Mouse (Mus musculus) midbrain, embryonic 16.5 days (tissue): ENCODE measurements around the gene Plekhh1. TPM values are rescaled to one million over a fixed set of nuclear protein-coding genes. Genes with fewer than 3 reads are reported as not detected.

Source experiments
- ATAC-seq: fragments of 200-750 bp; cut with Nextera tagmentation; 2 replicates; pipeline ENCODE4 v1.8.0; 2017; ENCODE audit warnings: moderate TSS enrichment
- H3K27ac ChIP-seq: fragments of 300-500 bp; sonication (generic); 2 replicates; pipeline ENCODE4 v1.5.1; 2014; ENCODE audit warnings: mild to moderate bottlenecking, low read length, mixed read lengths
- H3K27me3 ChIP-seq: fragments of 300-500 bp; sonication (generic); 2 replicates; pipeline ENCODE4 v1.6.1; 2014; ENCODE audit warnings: low read depth, low read length, mixed read lengths; ENCODE audit not compliant: control insufficient read depth, insufficient read depth
- H3K36me3 ChIP-seq: fragments of 300-500 bp; sonication (generic); 2 replicates; pipeline ENCODE4 v1.6.1; 2014; ENCODE audit warnings: mild to moderate bottlenecking, low read length, moderate library complexity, mixed read lengths; ENCODE audit not compliant: control insufficient read depth, insufficient read depth
- H3K4me1 ChIP-seq: fragments of 300-500 bp; sonication (generic); 2 replicates; pipeline ENCODE4 v1.6.1; 2014; ENCODE audit warnings: mild to moderate bottlenecking, low read length, mixed read lengths; ENCODE audit not compliant: control insufficient read depth, insufficient read depth
- H3K4me2 ChIP-seq: fragments of 300-500 bp; sonication (generic); 2 replicates; pipeline ENCODE4 v1.6.1; 2014; ENCODE audit warnings: mild to moderate bottlenecking, low read length, mixed read lengths
- H3K4me3 ChIP-seq: fragments of 300-500 bp; sonication (generic); 2 replicates; pipeline ENCODE4 v1.5.1; 2014; ENCODE audit warnings: low read depth, mild to moderate bottlenecking, low read length, moderate library complexity, mixed read lengths
- H3K9ac ChIP-seq: fragments of 300-500 bp; sonication (generic); 2 replicates; pipeline ENCODE4 v1.6.1; 2014; ENCODE audit warnings: low read depth, low read length, mixed read lengths
- H3K9me3 ChIP-seq: fragments of 300-500 bp; sonication (generic); replicated peaks from 2 replicates; pipeline ENCODE4 v1.6.1; 2014; ENCODE audit warnings: mild to moderate bottlenecking, low read length, mixed read lengths; ENCODE audit not compliant: control insufficient read depth, poor library complexity, severe bottlenecking
- WGBS: fragments of 180-500 bp; shearing (Covaris S2); extraction: QIAGEN DNeasy Blood & Tissue Kit; methylation state at CpG from one replicate; pipeline ENCODE4 v1.1.7; 2014; 5-methylcytosine and 5-hydroxymethylcytosine counted together
- polyA plus RNA-seq: library from polyadenylated mRNA; unstranded; fragments of >200 nt; fragmentation: Nextera tagmentation; extraction: Ambion mirVana; gene quantifications from 2 replicates; pipeline ENCODE4 v1.2.1, GENCODE M21; 2015

The Plekhh1 gene
- polyA plus RNA-seq, 1 experiment from 2014 or later: 2.0 TPM

DNA sequence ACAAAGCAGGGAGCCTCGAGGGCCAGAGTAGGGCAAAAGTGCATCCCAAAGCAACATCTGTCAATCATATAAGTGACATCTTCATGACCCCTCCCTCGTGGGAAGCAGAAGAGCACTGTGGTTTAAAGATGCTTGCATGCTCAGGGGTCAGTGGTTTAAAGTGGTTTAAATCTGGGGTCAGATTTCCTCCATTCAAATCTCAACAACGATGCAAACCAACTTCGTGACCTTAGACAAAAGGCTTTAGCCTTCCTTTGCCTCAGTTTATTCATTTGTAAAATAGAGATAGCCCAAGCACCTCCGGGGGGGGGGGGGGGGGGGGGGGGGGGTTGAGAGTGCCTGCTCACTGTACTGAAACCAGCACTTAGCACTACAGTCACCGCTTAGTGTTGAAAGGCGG lies 32.3 kb upstream of the Plekhh1 start:
- Histone ChIP-seq H3K27me3 (no peaks in the 10 kb centered on the region), H3K4me1 (no peaks in the 10 kb centered on the region), H3K36me3 (no peaks in the 10 kb centered on the region), H3K4me2 (no peak overlapping the region), H3K9ac (no peak overlapping the region), H3K9me3 (no peaks in the 10 kb centered on the region), H3K4me3 (no peak overlapping the region), H3K27ac (no peak overlapping the region)
- WGBS: 9% methylated on average over 6 of the region's 7 CpGs
- no peak for ATAC-seq

- no peak overlapping the region for H3K27ac ChIP-seq
- H3K9ac ChIP-seq: no peak overlapping the region
- no peaks in the 10 kb centered on the region for H3K9me3 ChIP-seq
- H3K4me3 ChIP-seq: no peak overlapping the region
- no peaks in the 10 kb centered on the region for H3K36me3 ChIP-seq
- ATAC-seq: no peak
- peaks cover 13% of the 10 kb centered on the region for H3K4me1 ChIP-seq
- H3K4me2 ChIP-seq: no peak overlapping the region
- 83% methylated on average over 5 of the region's 5 CpGs for WGBS
- no peaks in the 10 kb centered on the region for H3K27me3 ChIP-seq
Measured at GRCm38 (mm10) chr12:79002406-79002805, 26.6 kb upstream of the Plekhh1 start.

- Histone ChIP-seq H3K4me2 (no peak overlapping the region), H3K9me3 (no peaks in the 10 kb centered on the region), H3K9ac (no peak overlapping the region), H3K4me3 (no peak overlapping the region), H3K27ac (no peak overlapping the region), H3K36me3 (no peaks in the 10 kb centered on the region), H3K27me3 (no peaks in the 10 kb centered on the region), H3K4me1 (peaks cover 16% of the 10 kb centered on the region)
- 90% methylated on average over 3 of the region's 3 CpGs for WGBS
- no peak for ATAC-seq
Measured at GRCm38 (mm10) chr12:79002978-79003377, 26.0 kb upstream of the Plekhh1 start.

- H3K9ac ChIP-seq: no peak overlapping the region
- H3K4me3 ChIP-seq: no peak overlapping the region; the same call in 1 of the 2 replicates
- WGBS: 81% methylated on average over 5 of the region's 5 CpGs
- no peaks in the 10 kb centered on the region for H3K36me3 ChIP-seq
- H3K4me2 ChIP-seq: peak overlapping the region; percentile 88
- H3K9me3 ChIP-seq: no peaks in the 10 kb centered on the region
- ATAC-seq: no peak
- no peak overlapping the region for H3K27ac ChIP-seq
- peaks cover 17% of the 10 kb centered on the region for H3K4me1 ChIP-seq
- no peaks in the 10 kb centered on the region for H3K27me3 ChIP-seq
Measured at GRCm38 (mm10) chr12:79005456-79005855, 23.5 kb upstream of the Plekhh1 start.

- WGBS: 36% methylated on average over 9 of the region's 9 CpGs
- H3K9ac ChIP-seq: peak overlapping the region; percentile 93
- H3K36me3 ChIP-seq: no peaks in the 10 kb centered on the region
- peak overlapping the region; percentile 94 for H3K4me3 ChIP-seq
- H3K27me3 ChIP-seq: no peaks in the 10 kb centered on the region
- ATAC-seq: no peak
- H3K4me1 ChIP-seq: peaks cover 17% of the 10 kb centered on the region
- H3K9me3 ChIP-seq: no peaks in the 10 kb centered on the region
- peak overlapping the region; percentile 88 for H3K4me2 ChIP-seq
- peak overlapping the region; percentile 92; the same call in 1 of the 2 replicates for H3K27ac ChIP-seq
Measured at GRCm38 (mm10) chr12:79006076-79006475, 22.9 kb upstream of the Plekhh1 start.

- no peaks in the 10 kb centered on the region for H3K9me3 ChIP-seq
Measured at GRCm38 (mm10) chr12:79006478-79007125, 22.4 kb upstream of the Plekhh1 start.

GRCm38 (mm10) chr12:79007126-79007753 lies 21.7 kb upstream of the Plekhh1 start, which contains the start of gene Tmem229b:
Gene Tmem229b, minus strand, starts transcription at chr12:79007627.
- WGBS: 1% methylated on average over 38 of the region's 49 CpGs
- H3K27me3 ChIP-seq: no peaks in the 10 kb centered on the region

More at GRCm38 (mm10) chr12:79006478-79007125, 22.4 kb upstream of the Plekhh1 start:
- under 1% methylated on average over 48 of the region's 53 CpGs for WGBS
- Histone ChIP-seq H3K27me3 (no peaks in the 10 kb centered on the region), H3K9ac (peak overlapping the region; percentile 93), H3K36me3 (no peaks in the 10 kb centered on the region), H3K4me3 (peak overlapping the region; percentile 94), H3K4me1 (peaks cover 17% of the 10 kb centered on the region), H3K27ac (peak overlapping the region; percentile 92), H3K4me2 (peak overlapping the region; percentile 88)
- peak; percentile 83 for ATAC-seq

DNA sequence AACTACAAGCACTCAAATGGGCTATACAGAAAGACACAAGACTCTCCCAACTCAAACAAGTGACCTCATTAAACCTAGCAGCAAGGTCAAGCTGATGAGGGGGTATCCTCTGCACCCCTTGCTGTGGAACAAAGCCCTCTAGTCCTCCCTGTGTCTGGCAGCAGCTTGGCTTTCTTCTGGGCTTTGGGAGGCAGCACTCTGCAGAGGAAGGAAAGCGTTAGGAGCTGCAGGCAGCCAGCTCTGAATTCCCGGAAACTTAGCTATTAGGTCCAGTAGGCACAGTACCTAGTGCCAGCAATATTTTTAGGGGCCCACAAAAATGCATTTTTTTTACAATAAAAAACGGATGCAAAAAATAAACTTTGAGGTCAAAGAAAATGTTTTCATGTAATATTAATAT lies 18.4 kb upstream of the Plekhh1 start:
- Histone ChIP-seq H3K36me3 (no peaks in the 10 kb centered on the region), H3K27me3 (no peaks in the 10 kb centered on the region), H3K4me1 (peaks cover 11% of the 10 kb centered on the region), H3K9me3 (no peaks in the 10 kb centered on the region), H3K4me3 (no peak overlapping the region), H3K4me2 (no peak overlapping the region), H3K9ac (no peak overlapping the region), H3K27ac (no peak overlapping the region)
- ATAC-seq: no peak
- WGBS: 35% methylated on average over 3 of the region's 3 CpGs

More at GRCm38 (mm10) chr12:79007126-79007753, 21.7 kb upstream of the Plekhh1 start, which contains the start of gene Tmem229b:
- peak; percentile 95 for ATAC-seq
- Histone ChIP-seq H3K9ac (peak within 1 kb of the TSS; percentile 93), H3K4me1 (peaks cover 17% of the 10 kb centered on the region), H3K4me3 (peak within 1 kb of the TSS; percentile 94), H3K27ac (peak within 1 kb of the TSS; percentile 92), H3K9me3 (no peaks in the 10 kb centered on the region), H3K4me2 (peak within 1 kb of the TSS; percentile 88), H3K36me3 (no peaks in the 10 kb centered on the region)

GRCm38 (mm10) chr12:79016109-79016508 lies 12.9 kb upstream of the Plekhh1 start:
- no peak overlapping the region for H3K4me3 ChIP-seq
- no peaks in the 10 kb centered on the region for H3K36me3 ChIP-seq
- H3K4me2 ChIP-seq: no peak overlapping the region
- H3K27me3 ChIP-seq: no peaks in the 10 kb centered on the region
- 4% methylated on average over 5 of the region's 5 CpGs for WGBS
- ATAC-seq: 0 out of 2 replicates have a peak, but pooled peaks have one; percentile 39
- peaks cover 3% of the 10 kb centered on the region; the same call in 1 of the 2 replicates for H3K4me1 ChIP-seq
- H3K9ac ChIP-seq: no peak overlapping the region
- no peaks in the 10 kb centered on the region for H3K9me3 ChIP-seq
- H3K27ac ChIP-seq: no peak overlapping the region
